Mouse (Mus musculus) heart, postnatal 0 days (tissue): ENCODE measurements around the gene Cdc27. TPM values are rescaled to one million over a fixed set of nuclear protein-coding genes. Genes with fewer than 3 reads are reported as not detected.

ENCODE experiments used
- ATAC-seq: fragments of 200-750 bp; cut with Nextera tagmentation; 2 replicates; pipeline ENCODE4 v1.8.0; 2017; ENCODE audit warnings: low read depth, moderate number of reproducible peaks, moderate library complexity; ENCODE audit not compliant: insufficient read depth
- DNase-seq: peaks from one replicate; pipeline ENCODE4 v3.0.0-alpha.2; 2016; ENCODE audit warnings: low spot score
- H3K27ac ChIP-seq: fragments of 300-500 bp; sonication (generic); 2 replicates; pipeline ENCODE4 v1.5.1; 2014; ENCODE audit warnings: low read depth, mild to moderate bottlenecking
- H3K27me3 ChIP-seq: fragments of 300-500 bp; sonication (generic); 2 replicates; pipeline ENCODE4 v1.6.1; 2014; ENCODE audit warnings: low read length, mixed read lengths; ENCODE audit not compliant: control insufficient read depth, insufficient read depth
- H3K36me3 ChIP-seq: fragments of 300-500 bp; sonication (generic); replicated peaks from 2 replicates; pipeline ENCODE4 v1.6.1; 2014; ENCODE audit warnings: low read length, mixed read lengths; ENCODE audit not compliant: control insufficient read depth, insufficient read depth
- H3K4me1 ChIP-seq: fragments of 300-500 bp; sonication (generic); 2 replicates; pipeline ENCODE4 v1.6.1; 2014; ENCODE audit warnings: antibody characterized with exemption; ENCODE audit not compliant: control insufficient read depth, insufficient read depth
- H3K4me2 ChIP-seq: fragments of 300-500 bp; sonication (generic); 2 replicates; pipeline ENCODE4 v1.6.1; 2014; ENCODE audit warnings: low read depth, mild to moderate bottlenecking, low read length, moderate library complexity
- H3K4me3 ChIP-seq: fragments of 300-500 bp; sonication (generic); 2 replicates; pipeline ENCODE4 v1.5.1; 2014; ENCODE audit warnings: low read depth, low read length
- H3K9ac ChIP-seq: fragments of 300-500 bp; sonication (generic); replicated peaks from 2 replicates; pipeline ENCODE4 v1.6.1; 2014; ENCODE audit warnings: low read depth, low read length, mixed read lengths
- H3K9me3 ChIP-seq: fragments of 300-500 bp; sonication (generic); replicated peaks from 2 replicates; pipeline ENCODE4 v1.6.1; 2016; ENCODE audit warnings: low read length; ENCODE audit not compliant: control insufficient read depth
- CTCF ChIP-seq: IDR thresholded peaks from 2 replicates; pipeline ENCODE4 v1.5.1; 2016; ENCODE audit warnings: antibody characterized with exemption, control low read depth, low read depth
- EP300 ChIP-seq: IDR thresholded peaks from 2 replicates; pipeline ENCODE4 v1.6.1; 2016; ENCODE audit warnings: antibody characterized with exemption, low read depth
- WGBS: fragments of 180-500 bp; shearing (Covaris S2); extraction: QIAGEN DNeasy Blood & Tissue Kit; methylation state at CpG from one replicate; pipeline ENCODE4 v1.1.7; 2014; 5-methylcytosine and 5-hydroxymethylcytosine counted together
- polyA plus RNA-seq: library from polyadenylated mRNA; unstranded; fragments of >200 nt; fragmentation: Nextera tagmentation; extraction: Ambion mirVana; gene quantifications from 2 replicates; pipeline ENCODE4 v1.2.1, GENCODE M21; 2015
- total RNA-seq: library from RNA; depleted of rRNA; stranded (reverse); fragments of >200 nt; gene quantifications from 2 replicates; pipeline ENCODE4 v1.2.3, GENCODE M21; 2014; ENCODE audit warnings: low replicate concordance

Cdc27 gene
- total and polyA plus RNA-seq, 2 experiments from 2014 or later = 16.6 to 20.5 TPM

GRCm38 (mm10) chr11:104589570-104589969 lies 39.1 kb upstream of the Cdc27 start:
- ATAC-seq = no peak
- WGBS = 56% methylated on average over 1 of the region's 1 CpGs
- H3K4me2 ChIP-seq = no peak overlapping the region
- H3K4me3 ChIP-seq = no peak overlapping the region
- peaks cover 6% of the 10 kb centered on the region for H3K36me3 ChIP-seq
- no peaks in the 10 kb centered on the region for H3K27me3 ChIP-seq
- H3K27ac ChIP-seq = no peak overlapping the region
- no peak overlapping the region for H3K9ac ChIP-seq
- H3K9me3 ChIP-seq = no peaks in the 10 kb centered on the region
- H3K4me1 ChIP-seq = no peaks in the 10 kb centered on the region; the same call in 1 of the 2 replicates
- no peak for TF ChIP-seq CTCF
- no peak for DNase-seq

GRCm38 (mm10) chr11:104588513-104588912 lies 38.1 kb upstream of the Cdc27 start:
- Histone ChIP-seq H3K4me3 (no peak overlapping the region), H3K4me1 (no peaks in the 10 kb centered on the region; the same call in 1 of the 2 replicates), H3K27ac (no peak overlapping the region), H3K36me3 (peaks cover 6% of the 10 kb centered on the region), H3K4me2 (no peak overlapping the region), H3K9me3 (no peaks in the 10 kb centered on the region), H3K9ac (no peak overlapping the region), H3K27me3 (no peaks in the 10 kb centered on the region)
- no peak for ATAC-seq
- no peak for TF ChIP-seq CTCF
- WGBS = 51% methylated on average over 2 of the region's 2 CpGs
- no peak for DNase-seq

DNA sequence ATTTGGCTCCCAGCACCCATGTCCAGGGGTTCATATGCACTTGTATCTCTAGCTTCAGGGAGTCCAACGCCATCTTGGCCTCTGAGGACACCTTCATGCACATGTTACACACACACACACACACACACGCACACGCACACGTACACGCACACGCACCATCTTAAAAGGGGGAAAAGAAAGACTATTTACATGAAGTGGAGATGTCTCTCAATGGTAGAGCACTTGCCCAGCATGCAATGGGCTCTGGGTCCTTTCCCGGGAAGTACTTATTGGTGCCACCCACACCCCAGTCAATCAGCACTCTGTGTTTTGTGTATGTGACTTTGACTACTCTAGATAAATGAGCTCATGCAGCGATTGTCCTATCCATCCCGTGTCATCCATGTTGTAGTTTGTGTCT lies 37.5 kb upstream of the Cdc27 start:
- no peak for ATAC-seq
- Histone ChIP-seq H3K27ac (no peak overlapping the region), H3K4me3 (no peak overlapping the region), H3K9ac (no peak overlapping the region), H3K36me3 (peaks cover 6% of the 10 kb centered on the region), H3K9me3 (no peaks in the 10 kb centered on the region), H3K27me3 (no peaks in the 10 kb centered on the region), H3K4me2 (no peak overlapping the region), H3K4me1 (no peaks in the 10 kb centered on the region; the same call in 1 of the 2 replicates)
- 89% methylated on average over 9 of the region's 9 CpGs for WGBS
- no peak for DNase-seq
- no peak for TF ChIP-seq CTCF
- TF ChIP-seq EP300 = no peak

GRCm38 (mm10) chr11:104585495-104585894 lies 35.1 kb upstream of the Cdc27 start:
- 76% methylated on average over 5 of the region's 5 CpGs for WGBS
- H3K9me3 ChIP-seq = no peaks in the 10 kb centered on the region
- TF ChIP-seq CTCF = no peak
- TF ChIP-seq EP300 = no peak

GRCm38 (mm10) chr11:104582630-104583364 lies 32.4 kb upstream of the Cdc27 start:
- TF ChIP-seq EP300 (no peak), CTCF (no peak)
- Histone ChIP-seq H3K9ac (no peak overlapping the region), H3K4me1 (peaks cover 17% of the 10 kb centered on the region), H3K4me3 (no peak overlapping the region), H3K4me2 (no peak overlapping the region), H3K27me3 (no peaks in the 10 kb centered on the region), H3K27ac (no peak overlapping the region), H3K9me3 (no peaks in the 10 kb centered on the region), H3K36me3 (peaks cover 6% of the 10 kb centered on the region)
- no peak for DNase-seq
- ATAC-seq = no peak
- WGBS = 55% methylated on average over 13 of the region's 13 CpGs

More at GRCm38 (mm10) chr11:104585495-104585894, 35.1 kb upstream of the Cdc27 start:
- H3K4me1 ChIP-seq = peaks cover 5% of the 10 kb centered on the region; the same call in 1 of the 2 replicates
- H3K4me3 ChIP-seq = no peak overlapping the region
- H3K9ac ChIP-seq = no peak overlapping the region
- H3K27me3 ChIP-seq = no peaks in the 10 kb centered on the region
- H3K36me3 ChIP-seq = peaks cover 6% of the 10 kb centered on the region
- DNase-seq = no peak
- no peak overlapping the region for H3K4me2 ChIP-seq
- no peak overlapping the region for H3K27ac ChIP-seq
- ATAC-seq = no peak

GRCm38 (mm10) chr11:104582308-104582606 lies 31.8 kb upstream of the Cdc27 start:
- Histone ChIP-seq H3K9me3 (no peaks in the 10 kb centered on the region), H3K27me3 (no peaks in the 10 kb centered on the region), H3K4me3 (no peak overlapping the region), H3K36me3 (peaks cover 6% of the 10 kb centered on the region), H3K27ac (peak overlapping the region; percentile 25; the same call in 1 of the 2 replicates), H3K4me2 (peak overlapping the region; percentile 58; the same call in 1 of the 2 replicates), H3K4me1 (peaks cover 22% of the 10 kb centered on the region), H3K9ac (no peak overlapping the region)
- 57% methylated on average over 2 of the region's 2 CpGs for WGBS
- ATAC-seq (no peak), DNase-seq (no peak)
- TF ChIP-seq EP300 = no peak
- no peak for TF ChIP-seq CTCF
